Mouse (Mus musculus) kidney, adult 11 months (tissue): Measurements from ENCODE around the gene Sept3.
A peak's percentile ranks its signal among the peaks of the same experiment; 100 is the strongest.

Experiments used
- DNase-seq: peaks from one replicate; pipeline ENCODE4 v3.0.0; 2022

Gene Sept3

GRCm38 (mm10) chr15:82272295-82272694 is 2.4 kb upstream of the Sept3 start:
- no peak for DNase-seq

- no peak for DNase-seq
Measured at GRCm38 (mm10) chr15:82274927-82275901, 521 bp downstream of the Sept3 start.

- no peak for DNase-seq
Measured at GRCm38 (mm10) chr15:82277591-82277990, 2.9 kb downstream of the Sept3 start.

- DNase-seq: no peak
Measured at GRCm38 (mm10) chr15:82280638-82281037, 5.9 kb downstream of the Sept3 start.

GRCm38 (mm10) chr15:82286157-82286556 is 11.5 kb downstream of the Sept3 start:
- no peak for DNase-seq

GRCm38 (mm10) chr15:82290252-82290651 is 15.6 kb downstream of the Sept3 start:
- no peak for DNase-seq

- no peak for DNase-seq
Measured at GRCm38 (mm10) chr15:82292851-82293250, 18.2 kb downstream of the Sept3 start.

GRCm38 (mm10) chr15:82293271-82293711 is 18.6 kb downstream of the Sept3 start:
- DNase-seq: peak; percentile 22

- DNase-seq: no peak
Measured at GRCm38 (mm10) chr15:82294059-82294458, 19.4 kb downstream of the Sept3 start.

GRCm38 (mm10) chr15:82298764-82299561 is 24.3 kb downstream of the Sept3 start, which contains the start of gene Wbp2nl:
Gene Wbp2nl (plus strand): TSS chr15:82298954.
- peak; percentile 7 for DNase-seq

- DNase-seq: no peak
Measured at GRCm38 (mm10) chr15:82307107-82307506, 32.4 kb downstream of the Sept3 start.

GRCm38 (mm10) chr15:82308416-82308815 is 33.7 kb downstream of the Sept3 start:
- no peak for DNase-seq

- no peak for DNase-seq
Measured at GRCm38 (mm10) chr15:82317839-82318238, 43.1 kb downstream of the Sept3 start.

- no peak for DNase-seq
Measured at GRCm38 (mm10) chr15:82319613-82320012, 44.9 kb downstream of the Sept3 start.

GRCm38 (mm10) chr15:82322195-82322594 is 47.5 kb downstream of the Sept3 start:
- DNase-seq: no peak

- DNase-seq: no peak
Measured at GRCm38 (mm10) chr15:82325382-82325781, 50.7 kb downstream of the Sept3 start.

- no peak for DNase-seq
Measured at GRCm38 (mm10) chr15:82335194-82335593, 60.5 kb downstream of the Sept3 start.

GRCm38 (mm10) chr15:82336629-82337028 is 61.9 kb downstream of the Sept3 start:
- no peak for DNase-seq

GRCm38 (mm10) chr15:82337875-82338274 is 63.2 kb downstream of the Sept3 start:
- DNase-seq: no peak

- peak; percentile 97 for DNase-seq
Measured at GRCm38 (mm10) chr15:82338593-82339112, 64.0 kb downstream of the Sept3 start, which contains the start of the genes Naga, Pheta2 and Smdt1. Gene Naga (minus strand): TSS chr15:82338925. Gene Pheta2 (plus strand): TSS chr15:82338942. Gene Smdt1 (plus strand): TSS chr15:82338959.

GRCm38 (mm10) chr15:82339150-82339549 is 64.5 kb downstream of the Sept3 start:
- no peak for DNase-seq

- no peak for DNase-seq
Measured at GRCm38 (mm10) chr15:82339634-82340254, 65.1 kb downstream of the Sept3 start.
